Mouse (Mus musculus): ENCODE results near the gene Pnp. TPM values are rescaled to one million over a fixed set of nuclear protein-coding genes. Genes with fewer than 3 reads are reported as not detected.
A peak's percentile ranks its signal among the peaks of the same experiment; 100 is the strongest.
"Not testable (repeated sequence)": the region's sequence is repeated elsewhere in the genome, so short reads cannot be mapped to it uniquely, and the experiment has no call there.

The Pnp gene
- 1 to 10 TPM; 3.6 to 5.9 TPM for total RNA-seq (2021)
- long read RNA-seq, experiment 1, partial matches to known transcripts = 0 of 3 reads
- long read RNA-seq, experiment 1, other reads (novel, unspliced or antisense) = 0 of 3 reads
- long read RNA-seq, experiment 2, partial matches to known transcripts = 0 of 1 reads
- long read RNA-seq, experiment 2, other reads (novel, unspliced or antisense) = 0 of 1 reads

DNA sequence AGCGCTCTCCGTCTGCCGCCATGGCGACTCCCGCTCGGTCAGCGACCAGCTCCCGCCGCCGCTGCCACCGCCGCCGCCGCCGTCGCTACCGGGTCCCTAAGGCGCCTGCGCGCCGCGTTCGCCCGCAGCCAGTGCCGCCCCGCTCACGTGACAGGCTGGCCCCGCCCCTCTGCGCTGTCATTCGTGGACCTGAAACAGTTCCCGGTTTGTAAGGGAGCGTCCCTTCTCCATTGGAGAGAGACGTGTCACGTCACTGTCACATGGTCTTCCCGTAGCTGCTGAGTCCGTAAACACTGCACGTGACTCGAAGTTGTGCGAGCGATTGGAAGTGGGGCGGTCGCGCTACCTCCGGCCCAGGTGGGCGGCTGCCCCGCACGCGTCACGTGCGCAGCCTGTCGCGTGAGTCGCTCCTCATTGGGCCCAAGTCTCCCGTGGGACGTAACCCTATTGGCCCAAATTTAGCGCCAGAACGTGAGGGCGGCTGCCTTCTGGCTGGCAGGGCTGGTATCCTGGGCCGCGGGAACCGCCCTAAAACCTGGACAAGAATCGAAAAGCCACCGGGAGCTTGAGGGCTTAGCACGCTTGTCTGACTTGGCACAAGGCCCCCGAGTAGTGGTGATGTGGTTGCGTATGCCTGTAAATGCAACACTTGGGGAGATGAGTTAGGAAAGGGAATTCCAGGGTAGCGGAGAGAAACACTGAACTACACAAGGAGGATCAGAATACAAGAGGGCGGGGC is at the start of gene Pnp, which contains the start of gene Pip4p1:
Pnp (plus strand) TSS at position 329 of the 739 bp plus-strand sequence.
Pip4p1 (minus strand) TSS at position 103 of the 739 bp plus-strand sequence.
- H3K4me3 ChIP-seq = peak within 1 kb of the TSS; percentile 76
- intact Hi-C loops (cut with DNase I) = loop anchor here (5.0 kb wide), 1 partner anchor 124 kb away; the partner anchor contains the start of genes Ccnb1ip1 and Parp2
- peak; percentile 100 for DNase-seq
- peak within 1 kb of the TSS; percentile 98 for H3K27ac ChIP-seq
- TF ChIP-seq CTCF (IDR thresholded peaks at IDR 0.05) = no peak

DNA sequence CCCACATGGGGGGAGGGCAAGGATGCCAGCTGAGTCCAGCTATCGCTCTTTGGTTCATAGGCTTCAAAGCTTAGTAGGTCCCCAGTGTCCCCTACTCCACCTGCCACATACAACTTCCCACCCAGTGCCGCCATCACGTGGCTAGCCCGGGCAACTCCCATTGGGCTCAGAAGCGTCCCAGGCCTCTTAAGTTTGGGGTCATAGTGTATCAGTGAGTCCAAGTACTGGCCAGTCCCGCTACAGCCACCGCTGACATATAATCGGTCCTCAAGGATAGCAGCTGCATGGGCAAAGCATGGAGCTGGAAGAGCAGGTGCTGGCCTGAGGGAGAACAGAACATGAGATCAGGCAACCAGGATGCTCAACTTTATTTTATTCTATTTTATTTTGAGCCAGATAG is 39.3 kb upstream of the Pnp start:
- TF ChIP-seq CTCF (IDR thresholded peaks at IDR 0.05) = no peak
- Histone ChIP-seq H3K4me3 (no peak overlapping the region), H3K27ac (no peak overlapping the region)
- no peak for DNase-seq
- intact Hi-C loops (cut with DNase I) = loop anchor here (10.0 kb wide), 1 partner anchor 173 kb away; no protein-coding TSS in a partner anchor

DNA sequence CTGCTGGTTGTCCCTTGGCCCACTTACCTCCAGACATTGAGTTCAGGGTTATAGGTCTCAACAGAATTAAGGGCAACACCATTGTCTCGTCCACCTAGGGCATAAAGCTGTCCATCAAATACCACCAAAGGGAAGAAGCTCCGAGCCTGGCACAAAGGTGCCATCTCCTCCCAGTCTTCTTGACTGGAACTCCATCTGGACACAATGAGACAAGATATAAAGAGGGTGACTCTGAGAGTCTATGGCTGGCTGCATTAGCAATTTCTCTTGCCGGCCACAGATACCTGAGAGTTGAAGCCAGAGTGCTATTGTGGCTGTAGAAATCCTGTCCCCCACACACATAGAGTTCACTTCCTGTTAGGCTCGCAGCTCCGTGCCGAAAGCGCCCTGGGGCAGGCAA is 38.8 kb upstream of the Pnp start:
- intact Hi-C loops (cut with DNase I) = loop anchor here (10.0 kb wide), 1 partner anchor 173 kb away; no protein-coding TSS in a partner anchor
- Histone ChIP-seq H3K4me3 (peak overlapping the region; percentile 28), H3K27ac (no peak overlapping the region)
- DNase-seq = no peak
- TF ChIP-seq CTCF (IDR thresholded peaks at IDR 0.05) = no peak

DNA sequence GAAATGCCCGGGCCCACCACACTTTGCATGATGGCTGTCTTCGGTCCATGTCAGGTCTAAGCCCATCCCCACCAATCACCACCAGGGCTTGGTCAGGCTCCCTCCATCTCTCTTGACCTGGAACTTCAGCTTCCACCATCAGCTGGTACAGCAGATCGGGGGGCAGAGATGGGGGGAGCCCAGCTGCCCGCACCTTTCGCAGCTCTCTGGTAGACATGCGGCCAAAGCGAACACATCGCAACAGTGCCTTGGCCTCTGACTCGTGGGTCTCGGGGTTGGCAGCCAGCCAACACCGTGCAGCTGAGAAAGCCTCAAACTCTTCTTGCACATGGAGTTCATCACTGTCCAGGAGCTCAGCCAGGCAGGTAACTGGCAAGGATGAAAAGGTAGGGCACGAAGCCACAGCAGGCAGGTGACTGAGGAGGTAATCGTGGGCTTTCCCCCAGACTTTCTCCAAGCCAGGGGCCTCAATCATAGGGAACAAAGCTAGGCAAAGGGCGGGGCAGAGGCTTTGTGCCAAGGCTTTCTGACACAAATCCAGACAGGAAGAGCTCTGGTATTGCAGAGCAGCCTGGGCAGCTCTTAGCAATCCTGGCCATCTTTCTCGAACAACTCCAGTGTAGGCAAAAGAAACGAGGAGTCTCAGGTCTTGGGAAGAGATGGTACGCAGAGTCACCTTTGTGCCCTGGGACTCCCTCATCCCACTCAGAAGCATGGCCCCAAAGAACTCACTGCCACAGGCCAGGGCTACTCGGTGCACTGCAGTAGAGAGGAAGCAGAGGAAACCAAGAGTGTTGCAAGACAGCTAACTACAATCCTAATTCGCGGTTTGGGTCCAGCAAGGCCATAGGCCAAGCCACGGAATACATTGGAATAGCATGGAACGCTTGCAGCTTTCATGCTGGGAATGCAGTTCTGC is 38.1 kb upstream of the Pnp start:
- intact Hi-C loops (cut with DNase I) = loop anchor here (10.0 kb wide), 1 partner anchor 172 kb away; no protein-coding TSS in a partner anchor

DNA sequence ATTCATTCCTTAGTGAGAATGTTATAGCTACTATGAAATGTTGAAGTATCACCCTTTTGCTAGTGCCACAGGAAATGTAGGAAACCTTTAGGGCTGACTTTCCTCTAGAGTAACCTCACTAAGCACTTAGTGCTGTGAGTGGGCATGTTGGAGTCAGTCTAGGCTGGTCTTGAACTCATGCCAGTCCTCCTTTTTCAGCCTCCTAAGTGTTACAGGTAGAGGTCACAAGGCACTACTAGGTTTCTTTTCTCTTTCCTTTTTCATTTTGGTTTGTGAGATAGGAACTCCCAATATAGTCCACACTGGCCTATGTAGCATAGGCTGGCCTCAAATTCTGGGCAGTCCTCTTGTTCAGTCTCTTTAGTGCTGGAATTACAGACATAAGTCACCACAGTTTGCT is 35.5 kb upstream of the Pnp start:
- intact Hi-C loops (cut with DNase I) = loop anchor here (10.0 kb wide), 1 partner anchor 169 kb away; no protein-coding TSS in a partner anchor
- no peak for DNase-seq
- Histone ChIP-seq H3K27ac (peak overlapping the region; percentile 98), H3K4me3 (peak overlapping the region; percentile 85)
- TF ChIP-seq CTCF (IDR thresholded peaks at IDR 0.05) = no peak

More for the DNA sequence above, 38.1 kb upstream of the Pnp start:
- DNase-seq = peak; percentile 53
- Histone ChIP-seq H3K4me3 (peak overlapping the region; percentile 28), H3K27ac (peak overlapping the region; percentile 51)
- TF ChIP-seq CTCF (IDR thresholded peaks at IDR 0.05) = no peak

DNA sequence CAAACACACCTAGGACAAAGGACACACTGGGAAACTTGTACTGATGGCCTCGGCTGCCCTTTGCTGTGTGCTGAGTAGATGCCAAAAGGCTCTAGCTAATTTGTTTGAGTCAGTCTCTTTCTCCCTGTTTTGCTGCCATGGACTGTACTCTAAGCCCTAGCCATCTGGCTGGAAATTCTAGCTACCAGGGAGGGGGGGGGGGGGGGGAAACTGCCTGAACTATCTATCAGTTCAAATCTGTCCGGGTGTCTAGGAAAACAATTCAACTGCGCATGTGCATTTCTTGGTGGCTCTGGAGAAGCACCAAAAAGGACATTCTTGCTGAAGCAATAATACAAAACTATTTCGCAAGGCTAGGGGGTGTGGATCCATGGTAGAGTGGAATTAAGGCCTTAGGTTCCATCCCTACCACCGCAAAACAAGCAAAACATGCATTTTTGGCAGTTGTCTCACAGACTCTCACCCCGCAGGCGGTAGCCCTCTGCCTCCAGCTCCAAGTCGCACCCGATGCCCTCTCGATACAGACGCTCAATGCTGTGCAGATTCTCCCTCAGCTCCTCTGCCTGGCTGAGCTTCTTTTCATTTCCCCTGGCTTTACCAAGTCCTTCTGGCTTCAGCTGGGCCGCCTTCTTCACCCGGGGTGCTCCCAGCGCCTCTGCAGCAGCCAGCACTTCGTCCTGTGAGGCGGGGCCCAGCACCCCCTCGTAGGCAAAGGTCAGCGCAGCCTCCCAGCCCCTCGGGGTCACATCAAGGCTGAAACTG is 34.7 kb upstream of the Pnp start:
- DNase-seq = peak; percentile 84
- Histone ChIP-seq H3K4me3 (peak overlapping the region; percentile 85), H3K27ac (peak overlapping the region; percentile 98)
- no peak for TF ChIP-seq CTCF (IDR thresholded peaks at IDR 0.05)
- intact Hi-C loops (cut with DNase I) = loop anchor here (2.0 to 10.0 kb wide), 2 partner anchors 29 to 169 kb away; partner anchors contain the start of genes Apex1 and Osgep

DNA sequence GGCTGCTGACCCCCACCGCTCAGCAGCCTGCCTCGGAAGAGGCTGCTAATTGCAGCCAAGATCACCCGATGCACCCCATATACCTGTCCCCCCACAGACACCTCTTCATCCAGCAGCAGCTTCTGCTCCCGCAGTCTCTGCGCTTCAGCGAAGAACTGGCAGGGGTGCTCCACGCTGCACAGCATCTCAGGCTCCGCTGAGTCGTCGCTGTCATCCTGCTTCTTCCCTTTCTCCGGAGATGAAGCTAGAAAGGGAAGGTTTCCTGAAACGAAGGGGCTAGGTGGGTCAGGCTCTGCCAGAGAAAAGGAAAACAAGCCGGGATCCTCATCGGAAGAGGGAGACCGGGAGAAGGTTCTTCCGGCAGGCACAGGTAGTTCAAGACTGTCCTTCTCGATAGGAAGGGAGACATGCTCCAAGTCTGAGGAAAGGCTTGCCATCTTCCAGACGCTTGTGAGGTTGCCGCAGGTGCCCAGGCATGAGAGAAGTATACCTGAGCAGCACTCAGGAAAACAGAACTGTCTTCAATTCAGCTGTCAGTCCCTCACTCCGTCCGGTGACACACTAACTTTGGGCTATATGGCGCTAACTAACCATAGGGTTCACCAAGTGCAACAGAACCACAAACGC is 34.0 kb upstream of the Pnp start:
- H3K27ac ChIP-seq = peak overlapping the region; percentile 98

DNA sequence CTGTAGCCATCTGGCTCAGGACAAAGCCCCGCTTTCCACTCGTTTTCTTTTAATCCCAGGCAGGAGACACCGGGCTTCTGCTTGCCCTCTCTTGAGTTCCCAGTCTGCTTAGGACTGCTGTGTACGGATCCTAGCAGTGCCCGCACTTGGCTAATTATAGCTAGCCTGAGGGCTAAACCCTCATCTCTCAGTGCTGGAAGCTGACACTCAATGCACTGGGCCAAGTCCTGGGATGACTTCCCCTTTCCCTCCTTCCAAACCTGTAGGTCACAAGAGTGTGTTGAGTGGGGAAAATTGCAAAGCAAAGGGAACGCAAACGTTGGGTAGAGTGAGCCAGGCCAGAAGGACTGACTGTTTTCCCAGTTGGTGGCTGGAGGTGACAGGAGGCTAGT is 33.5 kb upstream of the Pnp start, which contains the start of gene Klhl33:
Klhl33 (minus strand) TSS at position 134 of the 392 bp plus-strand sequence.
- H3K27ac ChIP-seq = peak within 1 kb of the TSS; percentile 98
- intact Hi-C loops (cut with DNase I) = loop anchor here (2.0 to 10.0 kb wide), 2 partner anchors 27 to 167 kb away; partner anchors contain the start of genes Apex1 and Osgep

More for the DNA sequence above, 34.0 kb upstream of the Pnp start:
- peak overlapping the region; percentile 85 for H3K4me3 ChIP-seq
- DNase-seq = peak; percentile 26
- intact Hi-C loops (cut with DNase I) = loop anchor here (2.0 to 10.0 kb wide), 2 partner anchors 28 to 168 kb away; partner anchors contain the start of genes Apex1 and Osgep
- no peak for TF ChIP-seq CTCF (IDR thresholded peaks at IDR 0.05)

DNA sequence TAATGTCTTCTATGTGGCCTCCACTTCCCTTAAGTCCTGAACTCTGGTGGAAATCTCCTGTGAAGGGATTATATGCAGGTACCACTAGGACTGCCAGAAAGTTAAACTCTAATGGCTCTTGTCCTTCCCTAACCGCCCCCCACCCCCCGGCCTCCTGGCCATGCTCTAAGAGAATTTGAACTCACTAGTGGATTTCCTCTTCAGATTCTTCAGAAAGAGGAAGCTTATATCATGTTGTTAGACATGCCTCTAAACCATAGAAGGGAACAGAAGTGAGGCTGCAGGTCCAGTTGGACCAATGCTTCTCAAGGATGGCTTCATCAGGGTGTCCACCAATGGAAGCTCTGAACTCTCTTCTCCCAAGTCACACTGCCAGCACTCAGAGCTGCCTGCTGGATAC is 32.9 kb upstream of the Pnp start:
- H3K27ac ChIP-seq = peak overlapping the region; percentile 98
- intact Hi-C loops (cut with DNase I) = loop anchor here (2.0 to 10.0 kb wide), 2 partner anchors 27 to 167 kb away; partner anchors contain the start of genes Apex1 and Osgep
- not testable (repeated sequence) for H3K4me3 ChIP-seq, DNase-seq

More for the DNA sequence above, 33.5 kb upstream of the Pnp start, which contains the start of gene Klhl33:
- H3K4me3 ChIP-seq = peak within 1 kb of the TSS; percentile 85
- peak; percentile 78 for DNase-seq
- TF ChIP-seq CTCF (IDR thresholded peaks at IDR 0.05) = no peak

DNA sequence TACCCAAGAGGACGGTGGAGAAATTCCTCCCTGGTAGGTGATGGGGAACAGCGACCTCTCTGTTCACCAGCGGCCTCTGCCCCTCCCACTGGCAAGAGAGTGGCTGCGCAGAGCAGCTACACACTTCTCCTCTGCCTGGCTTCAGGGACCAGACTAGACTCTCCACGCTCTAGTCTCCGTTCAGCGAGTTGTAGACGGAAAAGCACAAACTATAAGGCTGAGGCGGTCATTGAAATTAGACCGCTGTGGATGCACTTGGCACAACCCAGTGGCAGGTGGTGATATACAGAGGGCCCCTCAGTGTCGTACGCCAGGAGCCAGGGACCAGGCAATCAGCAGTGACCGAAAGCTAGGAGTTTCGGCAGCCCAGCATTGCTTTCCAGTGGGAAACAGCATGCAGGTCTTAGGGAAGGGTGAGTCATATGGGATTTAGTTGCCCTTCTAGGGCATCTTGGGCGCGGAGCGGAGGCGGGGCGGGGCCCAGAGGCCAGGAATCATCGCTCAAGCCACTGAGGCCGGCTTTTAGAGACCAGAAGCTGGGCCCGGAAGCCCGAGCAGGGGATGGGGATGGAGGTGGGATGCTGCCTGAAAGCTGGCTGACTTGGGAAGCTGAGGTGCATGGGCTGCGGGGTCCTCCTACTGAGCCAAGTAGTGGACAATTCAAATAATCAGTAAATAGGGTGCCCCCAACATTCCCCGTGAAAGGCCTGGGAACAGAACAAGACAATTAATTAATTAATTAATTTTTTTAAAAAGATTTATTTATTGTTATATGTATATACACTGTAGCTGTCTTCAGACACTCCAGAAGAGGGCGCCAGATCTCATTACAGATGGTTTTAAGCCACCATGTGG is 26.7 kb upstream of the Pnp start:
- peak; percentile 63 for DNase-seq

More for the DNA sequence above, 26.7 kb upstream of the Pnp start:
- peak; percentile 46 for TF ChIP-seq CTCF (IDR thresholded peaks at IDR 0.05)
- intact Hi-C loops (cut with DNase I) = no loop called here
- Histone ChIP-seq H3K27ac (peak overlapping the region; percentile 71), H3K4me3 (peak overlapping the region; percentile 63)
